Mouse (Mus musculus): Measurements from ENCODE around the gene Tex14. TPM values are rescaled to one million over a fixed set of nuclear protein-coding genes. Genes with fewer than 3 reads are reported as not detected.

Tex14 gene
- polyA plus RNA-seq, 1 experiment from 2014 or later: 0.65 TPM

DNA sequence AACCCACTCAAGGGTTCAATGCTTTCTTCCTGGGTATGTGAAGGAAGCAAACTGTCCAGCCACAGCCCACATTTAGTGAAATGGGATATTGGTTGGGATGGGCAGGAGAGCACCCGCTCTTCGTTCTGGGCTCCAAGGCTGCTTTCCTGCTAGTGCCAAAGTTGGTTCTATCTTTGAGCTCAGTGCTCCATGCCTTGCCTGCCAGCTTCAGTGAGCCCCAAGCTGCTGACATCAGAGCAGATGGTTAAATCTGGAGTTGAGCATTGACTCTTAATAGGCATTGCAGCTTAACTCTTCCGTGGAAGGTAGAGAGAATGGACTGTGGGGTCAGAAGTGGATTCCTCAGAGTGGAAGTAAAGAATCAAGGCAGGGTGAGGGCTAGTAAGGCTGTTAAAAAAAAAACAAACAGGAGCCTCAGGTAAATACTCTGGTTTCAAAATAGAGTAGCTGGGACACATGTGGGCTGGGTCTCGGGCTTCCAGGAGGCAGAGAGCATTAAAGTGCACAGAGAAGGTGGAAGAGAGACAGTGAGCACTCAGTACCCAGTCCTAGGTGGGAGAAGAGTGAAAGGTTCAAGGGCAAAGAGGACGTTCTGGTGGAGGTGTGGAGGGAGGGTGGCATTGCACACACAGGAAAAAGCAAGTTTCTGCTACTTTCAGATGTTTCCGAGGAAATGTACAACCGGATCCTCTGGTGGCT, 163.5 kb downstream of the Tex14 start, which contains the start of gene Sept4:
Gene Sept4 (plus strand): TSS at position 649 of the 699 bp plus-strand sequence.
- WGBS: 83% methylated on average over 7 of the region's 7 CpGs

GRCm38 (mm10) chr11:87570743-87571142, 165.9 kb downstream of the Tex14 start:
- peak overlapping the region; percentile 14; the same call in 1 of the 2 replicates for H3K27ac ChIP-seq
- 30% methylated on average over 5 of the region's 5 CpGs for WGBS
- H3K36me3 ChIP-seq: no peaks in the 10 kb centered on the region
- ATAC-seq (replicated peaks; ENCODE audit: low FRiP score): peak; percentile 56; the same call in 1 of the 2 replicates
- H3K9ac ChIP-seq: no peak overlapping the region
- no peaks in the 10 kb centered on the region for H3K27me3 ChIP-seq
- H3K4me2 ChIP-seq: no peak overlapping the region
- H3K4me1 ChIP-seq: peaks cover 38% of the 10 kb centered on the region
- no peak overlapping the region for H3K4me3 ChIP-seq (replicated peaks)
- H3K9me3 ChIP-seq (replicated peaks): no peaks in the 10 kb centered on the region

More for the DNA sequence above, 163.5 kb downstream of the Tex14 start, which contains the start of gene Sept4:
- H3K27ac ChIP-seq: no peak within 1 kb of the TSS
- H3K4me2 ChIP-seq: no peak within 1 kb of the TSS
- peaks cover 21% of the 10 kb centered on the region for H3K4me1 ChIP-seq
- no peak within 1 kb of the TSS for H3K4me3 ChIP-seq (replicated peaks)
- ATAC-seq (replicated peaks; ENCODE audit: low FRiP score): no peak
- H3K36me3 ChIP-seq: no peaks in the 10 kb centered on the region
- H3K9me3 ChIP-seq (replicated peaks): no peaks in the 10 kb centered on the region
- H3K27me3 ChIP-seq: no peaks in the 10 kb centered on the region
- no peak within 1 kb of the TSS for H3K9ac ChIP-seq

GRCm38 (mm10) chr11:87571361-87571950, 166.6 kb downstream of the Tex14 start:
- H3K4me1 ChIP-seq: peaks cover 38% of the 10 kb centered on the region
- H3K27me3 ChIP-seq: no peaks in the 10 kb centered on the region
- no peak overlapping the region for H3K4me3 ChIP-seq (replicated peaks)
- no peak overlapping the region for H3K4me2 ChIP-seq
- H3K27ac ChIP-seq: no peak overlapping the region
- no peaks in the 10 kb centered on the region for H3K9me3 ChIP-seq (replicated peaks)
- H3K9ac ChIP-seq: no peak overlapping the region
- 92% methylated on average over 1 of the region's 1 CpGs for WGBS
- no peak for ATAC-seq (replicated peaks; ENCODE audit: low FRiP score)
- no peaks in the 10 kb centered on the region for H3K36me3 ChIP-seq

- Histone ChIP-seq H3K4me1 (peaks cover 59% of the 10 kb centered on the region), H3K9ac (no peak overlapping the region), H3K36me3 (no peaks in the 10 kb centered on the region), H3K4me3 (replicated peaks) (no peak overlapping the region), H3K27me3 (no peaks in the 10 kb centered on the region), H3K4me2 (no peak overlapping the region), H3K9me3 (replicated peaks) (no peaks in the 10 kb centered on the region), H3K27ac (no peak overlapping the region)
- ATAC-seq (replicated peaks; ENCODE audit: low FRiP score): no peak
- WGBS: 73% methylated on average over 7 of the region's 7 CpGs
Observed at GRCm38 (mm10) chr11:87573751-87574150, 168.9 kb downstream of the Tex14 start.

DNA sequence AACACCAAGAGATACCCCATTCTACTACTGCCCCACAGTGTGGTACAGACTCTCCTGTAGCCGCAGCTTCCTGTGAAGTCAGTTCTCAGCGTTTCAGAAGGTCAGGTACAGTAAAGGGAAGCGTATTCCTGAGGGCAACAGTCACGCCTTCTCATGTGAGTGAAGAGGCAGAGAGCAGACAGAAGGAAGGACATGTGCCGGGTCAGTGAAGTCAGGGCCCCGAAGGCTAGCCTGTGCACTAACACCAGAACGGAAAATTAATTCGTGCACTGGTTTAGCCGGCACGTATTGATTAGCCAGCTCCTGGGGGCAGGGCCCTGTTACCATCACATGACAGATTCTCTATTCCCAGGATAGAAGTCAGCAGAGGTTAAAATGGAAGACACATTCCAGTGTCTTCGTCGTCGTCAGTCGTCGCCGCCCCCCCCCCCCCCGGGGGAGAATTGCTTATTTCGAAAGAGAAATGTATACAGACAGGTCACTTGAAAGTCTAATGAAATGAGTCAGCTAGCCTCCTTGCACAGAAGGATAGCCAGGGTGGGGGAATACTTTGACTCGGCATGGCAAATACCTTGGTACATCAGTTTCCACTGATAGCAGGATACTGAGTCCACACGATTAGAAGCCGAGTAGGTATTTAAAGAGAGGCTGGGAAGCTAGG, 169.8 kb downstream of the Tex14 start:
- no peak for ATAC-seq (replicated peaks; ENCODE audit: low FRiP score)

DNA sequence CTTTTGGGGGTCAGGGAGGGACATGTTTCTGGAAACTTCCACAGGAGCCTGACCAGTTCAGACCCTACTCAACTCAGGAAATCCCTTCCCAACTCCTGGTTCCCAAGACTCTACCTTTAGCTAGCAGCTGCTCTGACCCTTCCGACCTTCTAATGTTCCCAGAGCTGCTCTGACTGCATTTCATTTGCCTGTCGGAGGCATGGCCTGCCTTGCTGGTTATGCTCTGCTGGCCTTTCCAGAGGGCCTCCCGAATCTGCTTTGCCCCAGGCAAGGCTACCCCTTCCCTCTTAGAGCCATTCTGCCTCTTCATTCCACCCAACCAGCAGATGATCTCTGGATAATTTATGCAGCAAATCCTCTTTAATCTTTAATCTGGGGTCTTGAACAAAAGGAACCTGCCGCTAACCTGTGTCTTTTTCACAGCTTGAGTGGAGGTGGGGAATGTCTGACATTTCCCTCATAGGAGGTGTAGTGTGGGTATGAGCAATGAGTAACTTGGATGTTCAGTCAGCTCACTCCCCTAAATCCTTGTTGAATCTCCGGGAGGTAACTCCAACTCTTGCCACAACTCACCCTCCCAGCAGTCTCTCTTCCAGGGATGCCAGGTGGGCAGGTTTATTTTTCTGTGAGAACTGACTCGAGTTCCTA, 172.9 kb downstream of the Tex14 start:
- Histone ChIP-seq H3K4me1 (peaks cover 55% of the 10 kb centered on the region), H3K27me3 (no peaks in the 10 kb centered on the region), H3K9me3 (replicated peaks) (no peaks in the 10 kb centered on the region), H3K4me3 (replicated peaks) (peak overlapping the region; percentile 66), H3K36me3 (no peaks in the 10 kb centered on the region), H3K27ac (peak overlapping the region; percentile 93), H3K4me2 (peak overlapping the region; percentile 96), H3K9ac (peak overlapping the region; percentile 68)
- peak; percentile 65 for ATAC-seq (replicated peaks; ENCODE audit: low FRiP score)
- 21% methylated on average over 6 of the region's 6 CpGs for WGBS

More for the DNA sequence above, 169.8 kb downstream of the Tex14 start:
- Histone ChIP-seq H3K36me3 (no peaks in the 10 kb centered on the region), H3K9ac (no peak overlapping the region), H3K4me3 (replicated peaks) (no peak overlapping the region), H3K9me3 (replicated peaks) (no peaks in the 10 kb centered on the region), H3K4me2 (no peak overlapping the region), H3K27ac (no peak overlapping the region), H3K4me1 (peaks cover 67% of the 10 kb centered on the region), H3K27me3 (no peaks in the 10 kb centered on the region)
- WGBS: 66% methylated on average over 21 of the region's 21 CpGs

GRCm38 (mm10) chr11:87578249-87578962, 173.5 kb downstream of the Tex14 start:
- WGBS: under 1% methylated on average over 40 of the region's 40 CpGs
- peak overlapping the region; percentile 93 for H3K27ac ChIP-seq
- H3K4me3 ChIP-seq (replicated peaks): peak overlapping the region; percentile 66

GRCm38 (mm10) chr11:87578963-87579601, 174.2 kb downstream of the Tex14 start:
- Histone ChIP-seq H3K9ac (peak overlapping the region; percentile 68), H3K4me1 (peaks cover 50% of the 10 kb centered on the region), H3K27ac (peak overlapping the region; percentile 93), H3K4me3 (replicated peaks) (peak overlapping the region; percentile 66), H3K9me3 (replicated peaks) (no peaks in the 10 kb centered on the region), H3K36me3 (no peaks in the 10 kb centered on the region), H3K27me3 (no peaks in the 10 kb centered on the region), H3K4me2 (peak overlapping the region; percentile 96)
- WGBS: 17% methylated on average over 10 of the region's 10 CpGs
- ATAC-seq (replicated peaks; ENCODE audit: low FRiP score): peak; percentile 31

More at GRCm38 (mm10) chr11:87578249-87578962, 173.5 kb downstream of the Tex14 start:
- H3K4me2 ChIP-seq: peak overlapping the region; percentile 96
- peak overlapping the region; percentile 68 for H3K9ac ChIP-seq
- H3K27me3 ChIP-seq: no peaks in the 10 kb centered on the region
- H3K36me3 ChIP-seq: no peaks in the 10 kb centered on the region
- peak; percentile 84 for ATAC-seq (replicated peaks; ENCODE audit: low FRiP score)
- peaks cover 55% of the 10 kb centered on the region for H3K4me1 ChIP-seq
- no peaks in the 10 kb centered on the region for H3K9me3 ChIP-seq (replicated peaks)

DNA sequence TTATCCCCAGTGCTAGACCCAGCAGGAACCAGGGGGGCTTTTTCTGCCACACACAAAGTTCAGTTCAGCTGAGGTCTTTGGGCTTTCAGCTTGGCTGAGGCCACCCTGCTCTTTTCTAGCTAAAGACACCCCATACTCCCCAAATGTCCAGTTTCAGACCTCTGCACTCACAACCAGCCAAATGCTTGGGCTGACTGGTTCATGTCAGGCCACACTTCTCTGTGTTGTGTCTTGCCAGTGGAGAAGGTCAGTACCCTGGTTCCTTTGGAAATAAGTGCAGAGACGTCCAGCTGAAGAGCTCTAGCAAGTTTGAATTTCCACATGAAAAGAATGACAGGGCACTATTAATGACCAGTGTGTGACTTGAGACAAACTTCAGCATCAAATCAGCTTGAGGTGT, 174.8 kb downstream of the Tex14 start:
- H3K4me3 ChIP-seq (replicated peaks): peak overlapping the region; percentile 66; the same call in 1 of the 2 replicates
- H3K36me3 ChIP-seq: no peaks in the 10 kb centered on the region
- no peak for ATAC-seq (replicated peaks; ENCODE audit: low FRiP score)
- no peak overlapping the region for H3K9ac ChIP-seq
- peak overlapping the region; percentile 96 for H3K4me2 ChIP-seq
- peaks cover 48% of the 10 kb centered on the region for H3K4me1 ChIP-seq
- H3K27me3 ChIP-seq: no peaks in the 10 kb centered on the region
- H3K27ac ChIP-seq: peak overlapping the region; percentile 93
- no peaks in the 10 kb centered on the region for H3K9me3 ChIP-seq (replicated peaks)
- 58% methylated on average over 1 of the region's 1 CpGs for WGBS

GRCm38 (mm10) chr11:87580543-87581085, 175.7 kb downstream of the Tex14 start:
- Histone ChIP-seq H3K27me3 (no peaks in the 10 kb centered on the region), H3K9ac (no peak overlapping the region), H3K36me3 (no peaks in the 10 kb centered on the region), H3K4me2 (no peak overlapping the region), H3K4me1 (peaks cover 48% of the 10 kb centered on the region), H3K9me3 (replicated peaks) (no peaks in the 10 kb centered on the region), H3K27ac (no peak overlapping the region), H3K4me3 (replicated peaks) (no peak overlapping the region)
- ATAC-seq (replicated peaks; ENCODE audit: low FRiP score): no peak
- 53% methylated on average over 10 of the region's 10 CpGs for WGBS

All from kidney, embryonic 15.5 days (tissue).